Mouse (Mus musculus): ENCODE measurements around the gene Aqp5.

Aqp5 gene

DNA sequence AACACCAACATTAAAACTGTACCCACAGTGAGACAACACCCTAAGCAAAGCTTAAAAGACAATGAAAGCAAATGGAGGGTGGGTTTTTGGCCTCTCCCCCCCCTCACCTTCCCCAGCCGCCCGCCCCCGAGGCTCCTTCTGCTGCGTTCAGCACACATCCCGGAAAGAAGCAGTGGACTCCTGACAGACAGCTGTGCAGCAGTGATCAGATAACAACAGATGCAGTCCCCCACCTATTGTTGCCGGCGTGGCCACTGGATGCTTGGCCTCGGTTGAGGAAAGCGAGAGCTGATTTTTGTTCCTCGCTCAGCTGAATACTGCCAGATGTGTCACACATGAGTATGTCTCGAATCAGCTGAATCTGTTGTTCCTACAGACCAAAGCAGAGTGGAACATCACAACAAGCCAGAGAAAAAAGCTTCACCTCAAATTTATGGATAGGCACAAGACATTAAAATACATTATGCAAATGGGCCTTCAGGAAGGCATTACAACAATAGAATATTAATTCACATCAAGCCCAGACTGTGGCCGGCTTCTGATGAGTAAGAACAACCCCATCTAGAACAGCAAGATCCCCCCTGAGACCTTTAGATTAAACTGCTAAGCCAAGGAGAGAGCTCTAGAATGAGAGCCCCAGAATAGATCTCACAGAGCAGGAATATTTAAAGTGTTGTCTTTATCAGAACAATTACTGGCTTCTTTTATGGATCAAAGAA is 47.0 kb downstream of the Aqp5 start:
- DNase-seq (ENCODE audit: low spot score in 2 of 2), result no peak

DNA sequence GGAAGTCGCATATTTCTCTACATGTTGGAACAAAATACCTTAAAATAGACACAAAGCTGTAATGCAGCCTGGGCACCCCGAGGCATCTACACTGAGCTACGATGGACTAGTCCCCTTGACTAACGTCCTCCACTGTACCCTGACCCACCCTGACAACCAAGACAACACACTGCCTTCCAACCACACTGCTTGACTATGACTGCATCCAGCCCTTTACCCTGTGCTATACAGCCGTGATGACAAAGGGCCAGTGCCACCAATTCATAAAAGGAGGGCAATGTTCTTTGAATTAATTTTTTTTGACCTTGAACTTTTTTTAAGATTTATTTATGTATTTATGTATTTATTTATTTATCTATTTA is 47.5 kb downstream of the Aqp5 start:
- DNase-seq (ENCODE audit: low spot score in 2 of 2), result no peak

DNA sequence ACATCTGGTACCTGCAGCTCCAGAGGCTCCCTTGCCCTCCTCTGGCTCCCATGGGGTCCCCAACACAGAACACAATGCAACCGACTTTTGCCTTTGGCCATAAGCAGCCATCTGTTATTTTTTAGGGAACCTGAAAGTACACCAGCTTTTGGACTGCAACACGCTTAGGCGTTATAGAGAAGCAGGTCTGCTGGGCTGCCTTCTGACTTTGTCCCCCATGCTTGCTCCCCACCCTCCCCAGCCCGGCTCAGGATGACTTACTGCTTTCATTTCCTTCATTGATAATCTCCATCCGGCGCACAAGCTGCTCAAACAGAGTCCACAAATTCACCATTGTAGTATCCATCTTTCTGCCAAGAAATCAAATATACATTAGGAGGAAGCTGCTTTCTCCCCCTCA is 52.0 kb downstream of the Aqp5 start:
- DNase-seq (ENCODE audit: low spot score in 2 of 2), result no peak

DNA sequence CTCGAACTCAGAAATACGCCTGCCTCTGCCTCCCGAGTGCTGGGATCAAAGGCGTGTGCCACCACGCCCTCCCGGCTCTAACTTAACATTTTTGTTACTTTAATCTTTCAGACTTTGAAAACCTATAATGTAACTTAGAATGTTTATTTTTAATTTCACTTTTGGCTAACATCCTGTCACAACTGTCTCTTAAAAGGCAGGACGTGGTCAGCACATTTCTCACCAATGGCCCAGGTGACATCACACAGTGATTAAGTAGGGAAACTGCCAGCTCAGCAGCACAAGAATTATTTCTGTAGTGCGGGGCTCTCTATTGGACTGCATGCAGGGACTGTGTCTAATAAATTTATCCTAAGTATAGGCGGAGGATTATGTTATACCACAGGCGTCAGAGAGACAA is 53.2 kb downstream of the Aqp5 start:
- DNase-seq (ENCODE audit: low spot score in 2 of 2), result no peak
